Mouse (Mus musculus): ENCODE data around the gene Tmem183a. TPM values are rescaled to one million over a fixed set of nuclear protein-coding genes. Genes with fewer than 3 reads are reported as not detected.

The Tmem183a gene
- polyA plus RNA-seq, 1 experiment from 2014 or later, result 95.9 TPM

DNA sequence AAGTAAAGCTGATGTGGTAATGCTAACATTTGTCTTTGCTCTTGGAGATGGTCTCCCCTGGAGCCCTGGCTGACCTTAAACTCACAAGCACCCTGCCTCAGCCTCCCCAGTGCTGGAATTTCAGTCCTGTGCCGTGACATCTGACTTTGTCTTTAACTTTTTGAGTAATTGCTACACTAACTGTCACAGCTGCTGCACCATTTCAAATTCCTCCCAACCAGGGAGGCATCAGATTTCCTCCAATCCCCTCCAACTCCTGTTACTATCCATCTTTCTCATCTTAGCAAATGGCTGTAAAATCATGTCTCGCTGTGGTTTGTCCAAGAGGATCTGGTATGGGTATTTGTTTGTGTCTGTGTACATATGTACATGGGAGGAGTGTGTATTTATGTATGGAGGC is 12.3 kb upstream of the Tmem183a start:
- no peaks in the 10 kb centered on the region for H3K4me1 ChIP-seq
- 66% methylated on average over 2 of the region's 2 CpGs for WGBS
- no peak overlapping the region for H3K27ac ChIP-seq
- H3K36me3 ChIP-seq, result no peaks in the 10 kb centered on the region
- H3K27me3 ChIP-seq (ENCODE audit: insufficient read depth, poor library complexity, severe bottlenecking), result peaks cover 2% of the 10 kb centered on the region; the same call in 1 of the 2 replicates
- H3K9me3 ChIP-seq, result 0 out of 2 replicates have a peak, but pooled peaks cover 5% of the 10 kb centered on the region
- H3K4me3 ChIP-seq, result no peak overlapping the region
- no peak for DNase-seq (ENCODE audit: low spot score)

DNA sequence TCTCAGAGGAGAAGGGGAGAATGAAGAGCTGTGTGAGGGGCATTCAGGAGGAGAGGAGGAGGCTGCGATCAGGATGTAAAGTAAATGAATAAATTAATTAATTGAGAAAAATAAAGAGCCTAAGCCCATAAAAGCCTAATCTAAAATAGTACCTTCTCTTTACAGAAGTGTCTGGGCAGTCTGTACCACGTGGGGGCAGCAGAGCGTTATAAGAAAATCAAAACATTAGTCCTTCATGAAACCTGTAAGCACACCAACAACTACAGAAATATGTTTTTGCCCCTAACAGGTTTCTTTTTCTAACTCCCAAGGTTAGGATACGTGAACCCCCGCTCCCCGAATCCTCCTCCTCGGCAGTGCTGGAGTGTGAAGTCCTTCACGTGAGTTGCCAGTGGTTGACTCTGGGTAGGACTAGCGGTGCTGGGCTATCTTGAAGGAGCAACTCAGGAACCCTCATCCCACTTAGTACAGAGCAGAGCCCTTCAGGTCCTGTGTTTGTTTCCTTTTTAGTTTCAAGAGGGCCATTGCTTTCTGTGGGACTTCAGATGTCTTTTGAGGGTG is 7.1 kb upstream of the Tmem183a start:
- 0 out of 2 replicates have a peak, but pooled peaks cover 5% of the 10 kb centered on the region for H3K9me3 ChIP-seq
- H3K4me1 ChIP-seq, result no peaks in the 10 kb centered on the region
- WGBS, result 56% methylated on average over 9 of the region's 9 CpGs
- H3K36me3 ChIP-seq, result no peaks in the 10 kb centered on the region
- no peaks in the 10 kb centered on the region for H3K27me3 ChIP-seq (ENCODE audit: insufficient read depth, poor library complexity, severe bottlenecking)
- no peak overlapping the region for H3K27ac ChIP-seq
- no peak overlapping the region for H3K4me3 ChIP-seq
- DNase-seq (ENCODE audit: low spot score), result no peak

DNA sequence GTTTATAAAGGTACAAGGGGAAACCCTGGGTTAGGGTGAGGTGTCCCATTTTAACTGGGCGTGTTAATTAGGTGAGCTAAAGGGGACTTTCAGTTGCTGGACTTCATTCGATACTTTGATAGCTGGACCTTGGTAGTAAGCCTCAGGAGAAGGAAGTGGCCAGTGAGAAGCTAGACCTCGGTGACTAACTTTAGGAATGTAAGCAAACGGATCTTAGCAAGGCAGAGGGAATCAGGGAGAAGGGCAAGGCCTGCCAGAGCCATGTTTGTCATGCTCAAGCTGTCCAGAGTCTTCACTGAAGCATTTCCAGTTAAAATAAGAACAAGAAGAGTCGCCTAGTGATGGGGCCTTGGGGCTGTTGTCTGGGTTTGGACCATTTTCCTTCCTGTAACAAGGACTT is 3.7 kb upstream of the Tmem183a start:
- H3K27ac ChIP-seq, result no peak overlapping the region
- peaks cover 10% of the 10 kb centered on the region; the same call in 1 of the 2 replicates for H3K4me1 ChIP-seq
- no peak for DNase-seq (ENCODE audit: low spot score)
- H3K4me3 ChIP-seq, result no peak overlapping the region
- 0 out of 2 replicates have a peak, but pooled peaks cover 5% of the 10 kb centered on the region for H3K9me3 ChIP-seq
- WGBS, result 61% methylated on average over 5 of the region's 5 CpGs
- H3K36me3 ChIP-seq, result no peaks in the 10 kb centered on the region
- H3K27me3 ChIP-seq (ENCODE audit: insufficient read depth, poor library complexity, severe bottlenecking), result no peaks in the 10 kb centered on the region

DNA sequence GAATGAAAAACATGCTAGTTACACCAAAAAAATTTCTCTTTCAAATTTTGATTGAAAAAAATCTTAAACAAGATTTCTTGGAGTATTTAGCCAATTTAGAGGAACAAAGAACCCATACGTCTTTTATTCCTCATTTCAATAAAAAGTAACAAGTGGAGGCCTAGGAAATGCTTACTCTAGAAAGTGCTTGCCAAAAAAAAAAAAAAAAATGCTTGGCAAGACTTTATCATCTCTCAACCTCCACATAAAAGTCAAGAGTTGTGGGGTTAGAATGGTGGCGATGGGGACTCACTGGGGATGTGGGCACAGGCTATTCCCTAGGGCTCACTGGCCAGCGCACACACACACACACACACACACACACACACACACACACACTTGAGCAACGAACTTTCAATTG is 1.4 kb upstream of the Tmem183a start:
- H3K36me3 ChIP-seq, result peaks cover 18% of the 10 kb centered on the region
- 78% methylated on average over 4 of the region's 4 CpGs for WGBS
- H3K27ac ChIP-seq, result no peak overlapping the region
- H3K4me1 ChIP-seq, result peaks cover 10% of the 10 kb centered on the region; the same call in 1 of the 2 replicates
- no peaks in the 10 kb centered on the region for H3K27me3 ChIP-seq (ENCODE audit: insufficient read depth, poor library complexity, severe bottlenecking)
- H3K4me3 ChIP-seq, result no peak overlapping the region
- DNase-seq (ENCODE audit: low spot score), result no peak
- no peaks in the 10 kb centered on the region for H3K9me3 ChIP-seq

DNA sequence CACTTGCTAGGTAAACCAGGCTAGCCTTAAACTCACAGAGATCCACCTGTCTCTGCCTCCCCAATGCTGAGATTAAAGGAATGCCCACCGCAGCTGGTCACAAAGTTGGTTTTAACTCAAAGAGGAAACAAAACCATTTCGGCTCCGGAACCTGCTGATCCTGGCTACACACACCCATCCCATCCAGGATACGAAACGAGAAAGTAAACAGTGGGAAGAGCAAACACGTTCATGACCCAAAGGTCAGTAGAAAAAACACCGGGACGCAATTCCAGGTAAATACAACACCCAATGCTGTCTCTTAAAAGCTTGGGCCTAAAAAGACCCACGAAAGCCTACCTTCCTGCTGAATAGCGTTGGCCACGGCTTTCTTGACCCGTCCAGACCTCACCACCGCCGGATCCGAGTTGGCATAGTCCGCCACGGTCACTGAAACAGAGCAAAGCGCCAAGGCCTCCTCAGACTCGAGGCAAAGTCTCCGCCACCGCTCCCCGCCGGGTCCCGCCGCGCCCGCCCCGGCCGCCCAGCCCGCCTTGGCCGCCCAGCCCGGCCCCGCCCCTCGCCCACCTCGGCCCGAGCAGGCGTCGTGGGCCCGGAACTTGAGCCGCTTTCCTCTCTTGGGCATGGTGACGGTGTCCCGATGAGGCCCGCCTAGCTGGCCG is 453 bp downstream of the Tmem183a start:
- Histone ChIP-seq H3K27me3 (ENCODE audit: insufficient read depth, poor library complexity, severe bottlenecking) (no peaks in the 10 kb centered on the region), H3K9me3 (no peaks in the 10 kb centered on the region), H3K4me3 (peak overlapping the region; percentile 92), H3K27ac (peak overlapping the region; percentile 95), H3K36me3 (peaks cover 28% of the 10 kb centered on the region), H3K4me1 (peaks cover 10% of the 10 kb centered on the region; the same call in 1 of the 2 replicates)
- 2% methylated on average over 44 of the region's 44 CpGs for WGBS
- DNase-seq (ENCODE audit: low spot score), result no peak

DNA sequence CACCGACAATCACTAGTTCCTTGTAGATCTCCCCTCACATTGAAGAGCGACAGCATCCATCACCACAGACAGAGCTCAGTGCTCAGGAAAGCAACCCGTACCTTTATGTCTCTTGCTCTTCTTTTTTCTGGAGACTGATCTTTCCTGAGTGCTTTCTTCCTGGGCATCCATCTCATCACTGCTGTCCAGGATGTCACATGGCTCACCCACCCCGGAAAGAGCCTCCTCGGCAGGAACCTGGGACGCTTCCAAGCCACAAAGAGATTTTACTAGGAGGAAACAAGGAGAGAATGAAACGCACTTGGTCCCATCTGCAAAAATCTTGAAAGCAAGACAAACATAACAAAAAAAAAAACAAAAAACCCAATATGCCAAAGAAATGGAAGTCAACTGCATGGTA is 1.1 kb downstream of the Tmem183a start:
- Histone ChIP-seq H3K9me3 (no peaks in the 10 kb centered on the region), H3K27ac (no peak overlapping the region), H3K4me1 (peaks cover 10% of the 10 kb centered on the region; the same call in 1 of the 2 replicates), H3K27me3 (ENCODE audit: insufficient read depth, poor library complexity, severe bottlenecking) (no peaks in the 10 kb centered on the region), H3K4me3 (peak overlapping the region; percentile 92), H3K36me3 (peaks cover 35% of the 10 kb centered on the region)
- 76% methylated on average over 7 of the region's 7 CpGs for WGBS
- DNase-seq (ENCODE audit: low spot score), result no peak

DNA sequence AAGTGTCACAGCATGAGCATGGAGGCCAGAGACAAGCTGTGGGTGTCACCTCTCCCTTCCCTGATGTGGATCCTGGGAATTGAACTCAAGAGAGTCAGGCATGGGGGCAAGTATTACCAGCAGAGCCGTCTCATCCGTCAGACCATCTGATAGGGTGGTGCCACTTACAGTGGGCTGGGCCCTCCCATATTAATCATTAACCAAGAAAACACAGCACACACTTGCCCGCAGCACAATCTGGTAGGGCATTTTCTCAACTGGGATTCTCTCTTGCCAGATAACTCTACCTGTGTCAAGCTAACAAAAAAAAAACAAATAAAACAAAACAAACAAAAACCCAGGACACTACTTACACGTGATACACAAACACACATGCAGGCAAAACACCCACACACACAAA is 4.3 kb downstream of the Tmem183a start:
- WGBS, result 75% methylated on average over 4 of the region's 4 CpGs
- peaks cover 8% of the 10 kb centered on the region; the same call in 1 of the 2 replicates for H3K4me1 ChIP-seq
- H3K36me3 ChIP-seq, result peaks cover 66% of the 10 kb centered on the region
- H3K9me3 ChIP-seq, result no peaks in the 10 kb centered on the region
- no peak overlapping the region for H3K4me3 ChIP-seq
- no peak for DNase-seq (ENCODE audit: low spot score)
- no peaks in the 10 kb centered on the region for H3K27me3 ChIP-seq (ENCODE audit: insufficient read depth, poor library complexity, severe bottlenecking)
- H3K27ac ChIP-seq, result no peak overlapping the region

DNA sequence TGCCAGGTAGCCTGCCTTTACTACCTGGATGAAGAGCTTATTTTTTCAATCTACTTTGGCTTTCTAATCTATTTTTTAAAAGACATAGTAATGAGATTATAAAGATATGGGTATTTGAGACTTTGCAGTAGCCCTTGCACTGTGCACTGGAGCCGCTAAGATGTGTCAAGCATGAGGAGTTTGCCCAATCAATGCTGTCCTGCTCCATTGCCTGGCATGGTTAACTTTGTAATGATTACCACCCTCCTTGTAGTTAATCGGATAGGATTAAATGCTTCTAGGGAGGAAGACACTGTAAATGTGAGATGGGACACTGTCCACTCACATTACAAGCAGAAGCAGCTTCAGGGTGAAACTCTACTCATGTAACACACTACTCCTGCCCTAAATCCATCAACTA is 8.5 kb downstream of the Tmem183a start:
- no peak for DNase-seq (ENCODE audit: low spot score)
- Histone ChIP-seq H3K9me3 (no peaks in the 10 kb centered on the region), H3K36me3 (peaks cover 85% of the 10 kb centered on the region), H3K27me3 (ENCODE audit: insufficient read depth, poor library complexity, severe bottlenecking) (no peaks in the 10 kb centered on the region), H3K4me3 (no peak overlapping the region), H3K4me1 (no peaks in the 10 kb centered on the region), H3K27ac (no peak overlapping the region)
- 91% methylated on average over 2 of the region's 2 CpGs for WGBS

DNA sequence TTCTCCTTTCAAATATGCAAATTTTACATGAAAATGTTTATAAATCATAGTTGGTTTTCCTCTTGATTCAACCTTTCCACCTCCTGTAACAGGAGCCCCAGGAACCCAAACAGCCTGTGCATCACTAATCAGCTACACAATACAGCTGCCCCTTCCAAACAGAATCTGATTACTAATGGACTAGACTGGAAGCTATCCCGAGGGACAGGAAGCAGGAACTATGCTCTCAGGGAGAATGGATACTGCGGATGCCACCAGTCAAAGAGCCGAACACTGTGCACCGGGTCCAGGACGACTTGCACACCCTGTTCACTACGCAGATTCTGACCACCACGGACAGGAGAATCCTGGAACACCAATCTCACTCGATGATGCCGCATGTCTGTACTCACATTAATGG is 14.0 kb downstream of the Tmem183a start:
- no peaks in the 10 kb centered on the region for H3K27me3 ChIP-seq (ENCODE audit: insufficient read depth, poor library complexity, severe bottlenecking)
- no peak for DNase-seq (ENCODE audit: low spot score)
- H3K9me3 ChIP-seq, result no peaks in the 10 kb centered on the region
- no peak overlapping the region for H3K27ac ChIP-seq
- peaks cover 65% of the 10 kb centered on the region for H3K36me3 ChIP-seq
- no peak overlapping the region for H3K4me3 ChIP-seq
- peaks cover 34% of the 10 kb centered on the region for H3K4me1 ChIP-seq
- 84% methylated on average over 9 of the region's 9 CpGs for WGBS

DNA sequence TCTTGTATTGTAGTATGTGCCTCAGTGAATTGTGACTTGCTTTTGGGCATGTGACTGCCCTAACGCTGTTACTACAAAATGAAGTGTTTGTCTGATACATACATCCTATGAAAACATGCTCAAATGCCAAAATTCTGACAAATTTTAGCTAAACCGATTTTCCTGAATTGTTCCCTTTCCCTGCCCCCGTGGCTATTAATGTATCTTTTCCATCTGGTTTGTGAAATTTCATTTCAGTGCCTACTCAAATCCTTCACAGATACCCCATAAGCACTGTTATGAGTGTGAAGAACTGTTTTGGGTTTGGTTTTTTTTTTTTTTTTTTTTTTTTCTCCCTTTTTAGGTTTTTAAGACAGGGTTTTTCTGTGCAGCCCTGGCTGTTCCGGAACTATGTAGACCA is 16.7 kb downstream of the Tmem183a start:
- Histone ChIP-seq H3K27me3 (ENCODE audit: insufficient read depth, poor library complexity, severe bottlenecking) (no peaks in the 10 kb centered on the region), H3K9me3 (no peaks in the 10 kb centered on the region), H3K4me1 (peaks cover 50% of the 10 kb centered on the region), H3K27ac (peak overlapping the region; percentile 83), H3K36me3 (peaks cover 38% of the 10 kb centered on the region), H3K4me3 (peak overlapping the region; percentile 68)
- no peak for DNase-seq (ENCODE audit: low spot score)
- WGBS, result 75% methylated on average over 4 of the region's 4 CpGs

DNA sequence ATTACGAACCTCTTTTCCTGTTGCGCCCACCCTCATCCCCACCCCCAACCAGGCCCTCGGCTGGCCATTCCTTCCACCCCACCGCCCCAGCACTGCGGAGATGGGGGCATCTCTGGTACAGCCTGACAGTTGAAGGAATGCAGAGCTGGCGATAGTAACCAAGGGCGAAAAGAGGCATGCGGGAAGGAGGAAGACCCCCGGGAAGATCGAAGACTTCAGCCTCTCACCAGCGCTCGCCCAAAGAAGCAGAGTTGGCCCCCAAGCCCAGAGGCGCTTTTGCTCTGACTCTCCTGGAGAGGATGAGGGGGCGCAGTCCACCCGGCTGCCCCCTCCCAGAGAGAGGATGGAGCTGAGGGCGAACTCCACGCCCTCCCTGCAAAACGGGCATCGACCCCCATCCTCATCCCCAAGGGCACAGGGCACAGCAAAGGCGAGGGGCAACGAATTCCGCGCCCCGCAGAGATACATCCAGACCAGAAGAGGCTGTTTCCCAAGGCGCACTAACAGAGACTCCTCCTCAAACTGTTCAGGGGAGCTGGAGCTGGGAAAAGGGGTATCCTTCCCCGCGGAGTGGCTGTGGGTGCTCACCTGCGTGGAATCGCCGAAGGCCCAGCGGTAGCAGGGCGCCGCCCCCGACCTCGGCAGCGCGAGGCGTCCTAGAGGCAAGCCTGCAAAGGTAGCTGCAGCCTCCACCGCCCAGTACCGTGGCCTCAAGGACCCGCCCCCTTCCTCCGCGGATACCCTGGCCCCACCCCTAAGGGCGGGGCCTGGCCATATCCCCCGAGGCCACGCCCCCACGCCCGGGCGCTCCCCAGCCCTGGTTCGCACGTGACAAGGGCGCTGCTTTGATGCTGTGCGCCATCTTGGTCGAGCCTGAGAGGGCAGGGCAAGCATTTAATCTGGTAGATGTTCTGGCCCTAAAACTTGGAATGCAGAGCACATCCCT is 17.5 kb downstream of the Tmem183a start:
- peaks cover 57% of the 10 kb centered on the region for H3K4me1 ChIP-seq
- H3K9me3 ChIP-seq, result no peaks in the 10 kb centered on the region
- peak; percentile 97 for DNase-seq (ENCODE audit: low spot score)
- no peaks in the 10 kb centered on the region for H3K27me3 ChIP-seq (ENCODE audit: insufficient read depth, poor library complexity, severe bottlenecking)
- H3K4me3 ChIP-seq, result peak overlapping the region; percentile 68
- under 1% methylated on average over 54 of the region's 54 CpGs for WGBS
- H3K27ac ChIP-seq, result peak overlapping the region; percentile 83
- H3K36me3 ChIP-seq, result peaks cover 34% of the 10 kb centered on the region

DNA sequence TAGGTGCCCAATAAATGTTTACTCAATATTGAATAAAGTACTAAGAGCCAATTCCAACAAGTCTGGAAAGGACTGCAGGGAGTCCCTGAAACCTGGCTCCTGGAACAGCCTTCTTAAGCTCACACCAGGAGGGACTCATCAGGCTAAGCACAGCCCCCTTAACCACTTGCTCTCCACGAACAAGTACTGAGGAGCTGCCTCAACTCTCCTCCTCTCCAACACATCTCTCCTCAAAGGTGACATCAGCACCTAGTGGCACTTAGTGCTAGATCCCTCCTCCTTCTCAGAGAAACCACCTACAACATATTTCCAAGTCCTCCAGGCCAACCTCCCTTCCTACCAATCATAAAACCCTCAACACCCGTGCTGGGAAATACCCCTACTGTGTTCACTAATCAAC is 18.2 kb downstream of the Tmem183a start:
- H3K4me1 ChIP-seq, result peaks cover 59% of the 10 kb centered on the region
- peaks cover 31% of the 10 kb centered on the region for H3K36me3 ChIP-seq
- WGBS, result 4% methylated on average over 2 of the region's 2 CpGs
- no peak for DNase-seq (ENCODE audit: low spot score)
- no peaks in the 10 kb centered on the region for H3K27me3 ChIP-seq (ENCODE audit: insufficient read depth, poor library complexity, severe bottlenecking)
- peak overlapping the region; percentile 68 for H3K4me3 ChIP-seq
- H3K27ac ChIP-seq, result peak overlapping the region; percentile 83; the same call in 1 of the 2 replicates
- no peaks in the 10 kb centered on the region for H3K9me3 ChIP-seq

All from heart, embryonic 10.5 days (tissue).